Mouse (Mus musculus): ENCODE data around the gene Pold4.
A peak's percentile ranks its signal among the peaks of the same experiment; 100 is the strongest.

Pold4 gene

DNA sequence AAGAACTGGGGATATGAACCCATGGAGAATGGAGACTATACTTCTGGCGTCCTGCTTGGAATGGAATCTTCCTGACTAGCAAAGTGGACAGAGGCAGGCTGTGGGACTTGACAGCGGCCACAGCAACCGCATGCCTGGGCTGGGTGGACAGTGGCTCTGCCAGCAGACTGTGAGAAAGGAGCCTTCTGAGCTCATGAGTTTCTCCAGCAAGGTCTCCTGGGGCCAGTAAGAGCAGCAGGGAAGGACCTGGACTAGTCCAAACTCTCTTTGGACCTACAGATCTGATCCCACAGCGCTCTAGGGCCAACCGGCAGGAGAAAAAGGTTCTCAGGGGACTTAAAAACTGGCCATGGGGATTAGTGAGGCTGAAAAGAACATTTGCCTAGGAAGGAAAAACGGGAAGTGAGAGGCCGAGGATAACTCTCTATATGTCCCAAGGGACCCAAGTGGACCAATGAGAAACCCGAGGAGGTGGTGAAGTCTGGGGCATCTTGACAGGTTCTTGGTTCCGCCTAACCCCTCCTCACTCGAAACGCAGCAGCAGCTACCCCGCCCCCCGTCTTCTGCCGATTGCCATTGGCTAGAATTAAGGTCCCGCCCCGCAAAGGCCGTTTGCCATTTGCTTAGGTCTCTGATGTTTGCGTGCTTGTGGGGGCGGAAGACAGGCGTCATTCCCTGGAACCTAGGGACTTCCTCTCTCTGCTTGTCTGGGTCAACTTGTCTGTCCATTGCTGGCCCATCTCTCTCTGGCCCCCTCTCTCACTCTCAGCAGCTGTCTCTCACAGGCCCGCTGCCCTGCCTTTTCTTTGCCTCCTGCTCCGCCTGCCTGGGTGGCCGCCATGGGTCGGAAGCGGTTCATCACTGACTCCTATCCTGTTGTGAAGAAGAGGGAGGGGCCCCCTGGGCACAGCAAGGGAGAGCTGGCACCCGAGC is at the start of gene Pold4:
Pold4 (plus strand) TSS at position 647 of the 933 bp plus-strand sequence.
- peak; percentile 97 for DNase-seq (ENCODE audit: low read depth, low spot score)

DNA sequence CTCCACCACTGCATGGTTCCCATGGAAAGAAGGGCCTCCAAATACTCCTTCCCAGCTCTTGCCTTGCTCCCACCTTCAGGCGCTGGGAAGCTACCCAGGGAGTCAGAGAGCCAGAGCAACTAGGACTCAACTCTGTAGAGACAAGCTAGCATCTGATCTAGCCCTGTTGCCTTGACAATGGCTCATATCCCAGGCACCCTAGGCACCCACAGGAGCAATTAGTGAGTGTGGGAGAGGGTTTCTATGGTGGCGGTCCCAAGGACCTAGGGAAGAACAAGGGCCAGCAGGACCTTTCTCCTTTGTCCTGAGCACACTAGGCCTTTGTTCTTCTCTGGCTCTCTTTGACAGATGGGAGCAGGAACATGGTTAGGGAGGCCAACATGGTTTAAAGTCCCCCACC is 48.0 kb upstream of the Pold4 start:
- DNase-seq (ENCODE audit: low read depth, low spot score), result no peak

DNA sequence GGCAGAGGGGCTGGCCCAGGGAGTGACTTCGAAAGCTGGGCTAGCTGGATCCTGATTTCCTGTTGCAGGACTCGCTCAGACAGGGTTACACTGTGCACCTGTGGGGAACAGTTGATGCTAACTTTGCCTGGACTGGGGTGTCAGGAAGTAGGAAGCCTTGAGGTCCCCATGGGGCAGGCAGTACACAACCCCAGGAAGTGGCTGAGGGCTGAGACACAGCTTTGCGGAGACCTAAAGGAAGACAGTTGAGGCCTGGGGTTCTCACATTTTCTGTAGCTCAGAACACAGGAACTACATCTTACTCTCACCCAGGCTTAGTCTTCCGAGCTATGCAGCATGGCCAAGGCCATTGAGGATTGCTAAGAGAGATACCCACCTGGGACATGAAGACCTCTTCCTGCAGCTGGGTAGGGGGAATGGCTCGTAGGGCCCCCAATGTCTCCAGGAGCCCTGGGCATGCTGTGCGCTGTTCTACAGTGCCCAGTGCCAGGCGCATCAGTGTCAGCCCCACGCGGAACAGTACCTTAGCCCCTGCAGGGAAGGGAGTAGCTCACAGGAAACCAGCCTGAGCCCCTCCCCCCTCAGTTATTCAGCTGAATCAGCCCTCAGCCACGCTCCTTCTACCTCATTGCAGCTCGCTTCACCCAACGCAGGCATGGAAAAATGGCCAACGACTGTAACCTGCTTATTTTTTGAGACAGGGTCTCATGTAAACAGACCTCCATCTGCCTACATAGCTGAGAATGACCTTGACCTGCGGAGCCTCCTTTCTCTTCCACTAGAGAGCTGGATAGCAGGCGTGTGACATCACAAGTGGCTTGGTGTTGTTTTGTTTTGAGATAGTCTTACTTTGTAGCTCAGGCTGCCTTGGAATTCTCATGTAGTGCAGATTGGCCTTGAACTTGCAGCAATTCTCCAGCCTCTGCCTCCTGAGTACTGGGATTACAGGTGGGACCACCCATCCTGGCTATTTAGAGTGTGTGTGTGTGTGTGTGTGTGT is 46.4 kb upstream of the Pold4 start:
- DNase-seq (ENCODE audit: low read depth, low spot score), result peak; percentile 88

DNA sequence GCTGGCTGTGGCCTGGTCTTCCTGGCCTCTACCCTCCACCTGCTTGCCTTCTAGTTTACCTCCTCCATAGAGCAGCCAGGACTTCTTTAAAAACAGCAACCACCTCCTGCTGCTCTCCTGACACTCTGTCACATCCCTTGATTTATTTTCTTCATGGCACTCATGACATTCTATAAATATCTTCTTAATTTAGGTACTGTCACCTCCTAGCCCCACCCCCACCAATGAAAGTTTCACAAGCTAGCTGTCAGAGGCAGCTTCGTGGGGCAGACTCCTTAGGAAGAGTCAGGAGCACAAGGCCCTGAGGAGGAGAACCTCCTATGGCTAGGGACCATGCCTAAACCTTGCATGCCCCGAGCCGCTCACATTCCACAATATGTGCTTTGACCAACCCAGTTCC is 44.4 kb upstream of the Pold4 start:
- DNase-seq (ENCODE audit: low read depth, low spot score), result no peak

DNA sequence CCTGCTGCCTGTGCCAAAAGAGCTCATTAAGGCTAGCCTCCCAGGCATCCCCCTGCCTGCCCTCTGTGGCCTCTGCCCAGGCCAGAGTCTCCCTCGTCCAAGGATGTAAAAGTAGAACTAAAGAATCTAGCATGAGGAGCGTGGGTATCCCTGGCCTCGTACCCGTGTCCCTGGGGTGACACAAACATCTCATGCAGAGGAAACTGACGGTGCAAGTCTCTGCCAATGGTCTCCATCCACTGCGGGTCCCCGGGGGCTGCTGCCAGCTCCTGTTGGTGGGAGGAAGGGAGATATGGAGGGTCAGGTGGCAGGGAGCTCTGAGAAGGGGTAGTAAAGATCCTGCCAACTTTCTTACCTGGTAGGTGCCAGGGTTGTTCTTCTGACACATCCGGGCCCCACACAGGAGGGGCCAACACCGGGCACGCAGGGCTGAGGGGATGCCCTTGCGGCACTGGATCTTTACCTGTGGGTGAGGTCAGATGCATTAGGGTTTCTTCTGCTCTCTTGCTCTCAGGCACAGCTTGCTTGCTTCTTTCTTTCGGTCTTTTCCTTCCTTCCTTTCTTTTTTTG is 42.6 kb upstream of the Pold4 start:
- peak; percentile 61 for DNase-seq (ENCODE audit: low read depth, low spot score)

DNA sequence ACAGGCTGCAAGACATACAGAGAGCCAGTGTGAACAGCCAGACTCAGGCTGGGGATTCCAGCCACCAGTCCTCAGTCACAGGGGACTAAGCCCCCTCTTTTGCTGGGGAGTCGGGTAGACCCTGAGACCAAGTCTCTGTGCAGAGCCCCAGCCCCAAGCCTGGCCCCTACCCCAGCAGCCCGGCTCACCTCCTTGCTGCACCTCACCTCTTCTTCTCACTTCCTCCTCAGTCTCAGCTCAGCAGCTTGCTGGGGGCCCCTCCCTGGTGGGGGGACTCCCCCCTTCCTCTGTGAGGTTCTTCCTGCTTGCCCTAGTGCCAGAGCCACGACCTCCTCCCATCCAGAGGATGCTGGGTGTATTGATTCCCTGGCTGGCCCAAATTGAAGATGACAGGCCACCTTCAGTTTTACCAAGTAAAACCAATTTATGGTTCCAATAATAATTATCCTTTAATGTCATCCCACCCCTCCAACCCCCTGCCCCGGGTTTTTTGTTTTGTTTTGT is 40.8 kb upstream of the Pold4 start, which contains the start of gene Tbc1d10c:
Tbc1d10c (minus strand) TSS at position 454 of the 504 bp plus-strand sequence.
- DNase-seq (ENCODE audit: low read depth, low spot score), result peak; percentile 88

DNA sequence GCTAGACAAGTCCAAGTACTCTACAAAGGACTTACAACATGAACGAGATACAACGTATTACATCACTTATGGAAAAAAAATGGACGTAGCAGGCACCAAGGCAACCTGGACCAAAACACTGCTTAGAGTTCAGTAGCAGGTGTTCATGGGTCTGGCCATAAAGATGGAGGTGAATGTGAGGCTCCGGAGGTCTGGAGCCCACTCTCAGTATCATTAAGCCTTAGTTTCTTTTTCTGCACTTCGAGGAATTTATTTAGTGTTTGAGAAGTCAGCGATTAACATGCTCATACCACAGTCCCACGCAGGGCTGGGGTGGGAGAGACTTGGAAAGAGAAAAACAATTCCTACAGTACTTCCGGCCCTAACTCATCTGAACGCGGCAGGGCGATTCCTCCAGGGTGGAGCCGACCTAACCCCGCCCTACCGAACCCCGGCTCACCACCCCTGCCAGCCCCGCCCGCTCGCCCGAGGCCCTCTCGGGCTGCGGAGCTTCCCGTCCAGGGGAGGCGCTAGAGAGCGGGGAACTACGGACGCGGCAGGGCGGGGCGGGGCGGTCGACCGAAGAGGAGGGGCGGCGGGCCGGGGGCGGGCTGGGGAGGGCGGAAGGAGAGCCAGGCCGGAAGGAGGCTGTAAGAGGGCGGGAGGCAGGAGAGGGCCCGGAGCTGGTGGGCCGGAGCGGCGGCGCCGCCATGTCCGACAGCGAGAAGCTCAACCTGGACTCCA is 40.0 kb upstream of the Pold4 start, which contains the start of gene Ppp1ca:
Ppp1ca (plus strand) TSS at position 538 of the 723 bp plus-strand sequence.
- peak; percentile 99 for DNase-seq (ENCODE audit: low read depth, low spot score)

DNA sequence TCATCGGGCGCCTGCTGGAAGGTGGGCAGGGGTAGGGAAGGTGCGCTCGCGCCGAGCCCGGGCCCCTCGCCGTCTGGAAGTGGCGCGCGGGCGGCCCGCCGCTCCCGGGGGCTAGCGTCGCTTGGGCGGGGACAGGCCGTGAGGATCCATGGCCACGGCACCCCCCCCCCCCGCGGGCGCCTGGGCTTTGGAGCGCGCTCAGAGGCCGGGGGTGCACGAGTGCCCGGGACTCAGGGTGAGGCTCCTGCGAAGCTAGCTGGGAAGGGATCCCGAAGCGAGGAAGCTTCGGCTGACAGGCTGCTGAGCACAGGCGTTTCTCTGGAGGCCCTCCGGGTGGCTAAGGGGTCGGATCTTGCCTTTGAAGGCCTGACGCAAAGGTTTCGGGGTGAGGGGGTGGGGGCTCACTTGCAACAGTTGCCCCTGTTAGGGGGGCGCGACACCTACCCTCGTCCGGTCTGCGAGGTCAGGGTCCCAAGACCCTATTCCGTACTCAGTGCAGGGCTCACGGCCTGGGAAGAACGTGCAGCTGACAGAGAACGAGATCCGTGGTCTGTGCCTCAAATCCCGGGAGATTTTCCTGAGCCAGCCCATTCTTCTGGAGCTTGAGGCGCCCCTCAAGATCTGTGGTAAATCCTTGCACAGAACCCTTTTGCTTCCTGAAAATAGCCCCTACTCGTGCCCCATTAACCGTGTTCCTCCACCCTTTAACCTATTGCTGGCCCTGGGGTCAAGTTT is 39.3 kb upstream of the Pold4 start:
- DNase-seq (ENCODE audit: low read depth, low spot score), result no peak

DNA sequence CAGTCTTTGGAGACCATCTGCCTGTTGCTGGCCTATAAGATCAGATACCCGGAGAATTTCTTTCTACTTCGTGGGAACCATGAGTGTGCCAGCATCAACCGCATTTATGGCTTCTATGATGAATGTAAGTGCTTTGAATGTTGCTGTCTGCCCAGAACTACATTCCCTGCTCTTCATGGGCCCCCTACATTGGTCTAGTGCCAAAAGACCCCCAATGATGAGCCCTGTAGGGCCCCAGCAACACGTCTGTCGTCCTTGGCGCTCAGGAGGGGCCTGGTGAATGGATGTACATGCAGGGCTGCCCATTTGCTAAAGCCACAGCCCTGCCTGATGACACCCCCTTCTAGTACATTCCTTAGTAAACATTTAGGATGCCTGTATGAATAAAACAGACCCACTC is 38.6 kb upstream of the Pold4 start:
- DNase-seq (ENCODE audit: low read depth, low spot score), result no peak

DNA sequence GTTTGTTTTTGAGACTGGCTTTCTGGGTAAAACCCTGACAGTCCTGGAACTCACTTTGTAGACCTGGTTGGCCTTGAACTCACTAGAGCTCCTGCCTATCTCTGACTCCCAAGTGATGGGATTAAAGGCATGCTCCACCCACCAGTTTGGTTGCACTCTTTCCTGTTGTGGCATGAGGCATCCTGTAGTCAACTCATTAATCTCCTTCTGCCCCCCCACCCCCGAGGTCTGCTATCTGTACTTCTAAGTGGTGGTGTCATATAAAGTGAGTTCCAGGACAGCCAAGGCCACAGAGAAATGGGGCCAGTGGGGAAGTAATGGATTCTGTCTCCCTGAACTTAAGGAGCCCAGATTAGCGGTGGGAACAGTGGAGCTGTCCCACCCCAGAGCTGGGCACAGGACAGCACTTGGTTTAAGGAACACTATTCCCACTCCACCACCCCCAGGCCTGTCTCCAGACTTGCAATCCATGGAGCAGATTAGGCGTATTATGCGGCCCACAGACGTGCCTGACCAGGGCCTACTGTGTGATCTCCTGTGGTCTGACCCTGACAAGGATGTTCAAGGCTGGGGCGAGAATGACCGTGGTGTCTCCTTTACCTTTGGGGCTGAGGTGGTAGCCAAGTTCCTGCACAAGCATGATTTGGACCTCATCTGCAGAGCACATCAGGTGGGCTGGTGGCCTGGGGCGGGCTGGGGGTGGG is 37.5 kb upstream of the Pold4 start:
- no peak for DNase-seq (ENCODE audit: low read depth, low spot score)

DNA sequence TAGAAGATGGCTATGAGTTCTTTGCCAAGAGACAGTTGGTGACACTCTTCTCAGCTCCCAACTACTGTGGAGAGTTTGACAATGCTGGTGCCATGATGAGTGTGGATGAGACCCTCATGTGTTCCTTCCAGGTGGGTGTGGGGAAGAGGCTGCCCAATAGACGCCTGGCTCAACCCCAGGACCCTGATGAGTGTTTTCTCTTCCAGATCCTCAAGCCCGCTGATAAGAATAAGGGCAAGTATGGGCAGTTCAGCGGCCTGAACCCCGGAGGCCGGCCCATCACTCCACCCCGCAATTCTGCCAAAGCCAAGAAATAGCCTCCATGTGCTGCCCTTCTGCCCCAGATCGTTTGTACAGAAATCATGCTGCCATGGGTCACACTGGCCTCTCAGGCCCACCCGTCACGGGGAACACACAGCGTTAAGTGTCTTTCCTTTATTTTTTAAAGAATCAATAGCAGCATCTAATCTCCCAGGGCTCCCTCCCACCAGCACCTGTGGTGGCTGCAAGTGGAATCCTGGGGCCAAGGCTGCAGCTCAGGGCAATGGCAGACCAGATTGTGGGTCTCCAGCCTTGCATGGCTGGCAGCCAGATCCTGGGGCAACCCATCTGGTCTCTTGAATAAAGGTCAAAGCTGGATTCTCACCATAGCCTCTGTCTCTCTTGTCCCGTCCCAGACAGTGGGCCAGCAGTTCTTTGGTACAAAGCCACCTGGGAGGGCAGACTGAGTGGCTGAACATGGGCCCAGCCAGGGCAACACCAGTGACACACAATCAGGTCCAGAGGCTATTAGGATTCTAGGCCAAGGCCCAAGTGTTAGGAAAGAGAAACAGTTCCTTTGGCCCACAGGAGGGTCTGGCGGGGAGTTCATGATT is 36.7 kb upstream of the Pold4 start:
- no peak for DNase-seq (ENCODE audit: low read depth, low spot score)

DNA sequence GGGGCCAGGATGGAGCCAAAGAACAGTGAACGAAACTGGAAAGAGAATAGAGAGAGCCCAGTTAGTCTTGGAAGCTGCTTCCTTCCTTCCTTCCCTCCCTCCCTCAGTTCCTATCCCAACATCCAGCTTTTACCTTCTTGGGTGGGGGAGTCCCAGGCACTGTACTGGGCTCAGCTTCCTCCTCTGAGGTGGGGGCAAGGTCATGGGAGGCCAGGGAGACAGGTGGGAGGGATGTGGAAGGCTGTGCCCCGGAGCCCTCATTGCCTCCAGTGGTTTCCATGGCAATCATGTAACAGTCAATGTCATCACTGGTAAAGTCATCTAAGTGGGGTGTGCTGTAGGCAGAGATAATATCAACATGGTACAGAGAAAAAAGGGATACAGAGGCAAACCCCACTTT is 35.7 kb upstream of the Pold4 start:
- no peak for DNase-seq (ENCODE audit: low read depth, low spot score)

DNA sequence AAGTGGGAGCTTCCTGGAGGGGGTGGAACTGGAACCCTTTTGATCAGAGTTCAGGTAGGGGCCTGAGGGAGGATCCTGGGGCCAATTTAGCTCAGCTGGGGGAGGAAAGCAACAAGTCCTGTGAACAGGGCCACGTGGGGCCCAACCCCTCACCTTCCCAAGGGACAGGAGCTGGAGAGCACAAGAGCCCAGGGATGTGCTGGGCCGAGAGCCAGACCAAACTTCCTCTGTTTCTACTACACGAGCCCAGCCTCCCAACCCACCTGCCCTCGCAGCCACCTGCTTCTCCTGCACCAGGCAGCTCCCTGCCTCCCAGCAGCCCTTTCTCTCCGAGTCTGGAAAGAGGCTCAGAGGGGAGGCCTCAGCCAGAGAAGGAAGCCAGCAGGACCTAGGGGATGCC is 35.2 kb upstream of the Pold4 start:
- DNase-seq (ENCODE audit: low read depth, low spot score), result no peak

DNA sequence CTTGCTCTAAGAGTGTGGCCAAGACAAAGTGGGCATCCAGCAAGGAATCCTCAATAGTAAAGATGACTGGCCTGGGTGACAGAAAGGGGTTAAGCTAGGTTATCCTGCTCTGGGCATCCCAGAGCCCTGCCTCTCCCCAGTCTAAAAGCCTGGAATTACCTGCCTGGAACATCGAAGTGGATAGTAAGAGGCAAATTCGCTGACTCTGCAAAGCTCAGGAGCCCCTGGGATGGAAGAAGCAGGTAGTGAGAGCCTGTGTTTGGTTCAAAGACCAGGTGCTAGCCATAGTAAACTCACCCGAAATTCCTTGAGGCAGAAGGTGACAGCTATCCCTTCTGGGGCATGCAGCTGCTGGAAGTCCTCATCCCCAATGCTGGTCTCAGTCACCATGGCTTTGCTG is 34.5 kb upstream of the Pold4 start:
- no peak for DNase-seq (ENCODE audit: low read depth, low spot score)

DNA sequence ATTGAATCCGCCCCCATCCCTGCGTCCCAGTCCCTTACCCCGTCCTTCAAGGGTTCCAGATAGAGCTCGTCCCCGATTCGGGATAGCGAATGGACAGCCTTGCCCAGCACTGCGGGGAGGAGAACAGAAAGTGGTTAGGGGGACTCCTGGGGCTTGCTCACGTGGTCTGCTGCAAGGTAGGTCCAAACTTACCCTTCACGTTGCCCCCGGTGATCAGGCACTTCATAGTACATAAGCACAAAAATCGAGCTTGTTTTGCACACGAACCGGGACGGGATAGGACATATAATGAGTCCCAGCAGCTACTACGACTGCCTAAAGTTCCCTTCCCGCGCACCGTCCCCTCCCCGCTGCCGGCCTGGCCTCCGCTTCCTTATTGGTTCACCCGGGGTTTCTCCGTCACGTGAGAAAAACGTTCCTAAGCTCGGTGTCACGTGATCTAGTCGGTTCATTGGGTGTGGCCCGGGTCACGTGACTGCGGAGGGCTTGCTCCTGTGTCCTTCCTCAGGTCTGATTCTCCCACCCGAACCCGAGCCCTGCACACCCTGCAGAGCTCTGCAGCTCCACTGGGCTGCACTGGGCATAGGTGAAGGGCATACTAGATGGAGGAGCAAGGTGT is 30.3 kb upstream of the Pold4 start, which contains the start of gene Rad9a:
Rad9a (minus strand) TSS at position 372 of the 619 bp plus-strand sequence.
- peak; percentile 96 for DNase-seq (ENCODE audit: low read depth, low spot score)

DNA sequence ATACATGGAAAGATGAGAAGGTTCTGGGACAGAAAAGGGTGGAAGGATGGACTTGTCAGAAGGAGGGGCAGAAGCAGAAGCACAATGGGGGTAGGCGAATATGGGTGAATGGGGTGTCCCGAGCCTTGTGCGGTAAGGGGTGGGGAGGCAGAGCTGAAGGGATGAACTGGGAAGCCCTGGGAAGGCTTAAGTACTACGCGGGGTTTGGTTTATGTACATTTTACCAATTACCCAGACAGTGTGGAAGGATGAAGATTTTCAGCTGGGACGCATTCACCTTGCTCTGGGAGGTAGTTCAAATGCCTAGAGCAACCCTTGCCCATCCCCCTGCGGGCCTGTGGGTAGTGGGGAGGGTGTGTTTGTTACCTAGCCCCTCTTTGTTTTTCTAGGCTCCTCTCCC is 29.6 kb upstream of the Pold4 start:
- no peak for DNase-seq (ENCODE audit: low read depth, low spot score)

DNA sequence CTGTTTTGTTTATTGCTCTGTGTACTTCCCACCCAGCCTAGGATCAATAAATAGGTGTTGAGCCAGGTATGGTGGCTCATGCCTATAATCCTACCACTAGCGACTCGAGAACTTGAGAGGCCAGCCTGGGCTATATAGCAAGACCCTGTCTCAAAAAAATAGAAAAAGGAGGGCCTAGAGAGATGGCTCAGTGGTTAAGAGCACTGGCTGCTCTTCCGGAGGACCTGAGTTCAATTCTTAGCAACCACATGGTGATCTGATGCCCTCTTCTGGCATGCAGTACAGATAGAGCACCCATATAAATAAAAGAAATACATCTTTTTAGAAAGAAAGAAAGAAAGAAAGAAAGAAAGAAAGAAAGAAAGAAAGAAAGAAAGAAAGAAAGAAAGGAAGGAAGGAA is 28.6 kb upstream of the Pold4 start:
- DNase-seq (ENCODE audit: low read depth, low spot score), result peak; percentile 76
